Mouse (Mus musculus) intestine, embryonic 14.5 days (tissue): ENCODE data around the gene Plekhn1. TPM values are rescaled to one million over a fixed set of nuclear protein-coding genes. Genes with fewer than 3 reads are reported as not detected.
A peak's percentile ranks its signal among the peaks of the same experiment; 100 is the strongest.

ENCODE experiments used
- ATAC-seq: fragments of 200-750 bp; cut with Nextera tagmentation; replicated peaks from 2 replicates; pipeline ENCODE4 v1.8.0; 2017; ENCODE audit warnings: low read depth, moderate number of reproducible peaks, moderate TSS enrichment, moderate library complexity; ENCODE audit not compliant: low FRiP score, low TSS enrichment
- DNase-seq: peaks from one replicate; pipeline ENCODE4 v3.0.0-alpha.2; 2018; ENCODE audit warnings: low spot score
- H3K27ac ChIP-seq: fragments of 300-500 bp; sonication (generic); 2 replicates; pipeline ENCODE4 v1.5.1; 2014; ENCODE audit warnings: low read depth, mild to moderate bottlenecking, control low read depth
- H3K27me3 ChIP-seq: fragments of 300-500 bp; sonication (generic); replicated peaks from 2 replicates; pipeline ENCODE4 v1.6.1; 2014; ENCODE audit warnings: low read length, control low read depth; ENCODE audit not compliant: control insufficient read depth, insufficient read depth
- H3K36me3 ChIP-seq: fragments of 300-500 bp; sonication (generic); 2 replicates; pipeline ENCODE4 v1.6.1; 2014; ENCODE audit warnings: low read length, control low read depth; ENCODE audit not compliant: control insufficient read depth, insufficient read depth
- H3K4me1 ChIP-seq: fragments of 300-500 bp; sonication (generic); replicated peaks from 2 replicates; pipeline ENCODE4 v1.6.1; 2014; ENCODE audit warnings: low read length, control low read depth, mixed read lengths; ENCODE audit not compliant: control insufficient read depth, insufficient read depth
- H3K4me2 ChIP-seq: fragments of 300-500 bp; sonication (generic); 2 replicates; pipeline ENCODE4 v1.6.1; 2014; ENCODE audit warnings: low read length
- H3K4me3 ChIP-seq: fragments of 300-500 bp; sonication (generic); 2 replicates; pipeline ENCODE4 v1.5.1; 2014; ENCODE audit warnings: low read depth, low read length, control low read depth, mixed read lengths
- H3K9ac ChIP-seq: fragments of 300-500 bp; sonication (generic); 2 replicates; pipeline ENCODE4 v1.6.1; 2014; ENCODE audit warnings: mild to moderate bottlenecking, low read length
- H3K9me3 ChIP-seq: fragments of 300-500 bp; sonication (generic); 2 replicates; pipeline ENCODE4 v1.6.1; 2016; ENCODE audit warnings: low read length, control low read depth; ENCODE audit not compliant: control insufficient read depth
- WGBS: fragments of 180-500 bp; shearing (Covaris S2); extraction: QIAGEN DNeasy Blood & Tissue Kit; methylation state at CpG from one replicate; pipeline ENCODE4 v1.1.7; 2014; 5-methylcytosine and 5-hydroxymethylcytosine counted together
- polyA plus RNA-seq: library from polyadenylated mRNA; unstranded; fragments of >200 nt; fragmentation: Nextera tagmentation; extraction: Ambion mirVana; gene quantifications from 2 replicates; pipeline ENCODE4 v1.2.1, GENCODE M21; 2014

Plekhn1 gene
- polyA plus RNA-seq, 1 experiment from 2014 or later: 20.1 TPM

GRCm38 (mm10) chr4:156193906-156194305 lies 40.8 kb downstream of the Plekhn1 start:
- no peak overlapping the region for H3K4me3 ChIP-seq
- H3K4me1 ChIP-seq: peaks cover 43% of the 10 kb centered on the region
- ATAC-seq (no peak), DNase-seq (no peak)
- no peaks in the 10 kb centered on the region for H3K9me3 ChIP-seq
- H3K27me3 ChIP-seq: no peaks in the 10 kb centered on the region
- peak overlapping the region; percentile 90; the same call in 1 of the 2 replicates for H3K4me2 ChIP-seq
- no peak overlapping the region for H3K9ac ChIP-seq
- peaks cover 45% of the 10 kb centered on the region for H3K36me3 ChIP-seq
- no peak overlapping the region for H3K27ac ChIP-seq
- WGBS: 68% methylated on average over 5 of the region's 5 CpGs

GRCm38 (mm10) chr4:156193200-156193590 lies 41.5 kb downstream of the Plekhn1 start:
- Histone ChIP-seq H3K4me1 (peaks cover 48% of the 10 kb centered on the region), H3K9me3 (no peaks in the 10 kb centered on the region), H3K27me3 (no peaks in the 10 kb centered on the region), H3K4me3 (no peak overlapping the region), H3K4me2 (no peak overlapping the region), H3K9ac (no peak overlapping the region), H3K36me3 (peaks cover 45% of the 10 kb centered on the region), H3K27ac (no peak overlapping the region)
- WGBS: 39% methylated on average over 2 of the region's 2 CpGs
- ATAC-seq (no peak), DNase-seq (no peak)

- no peaks in the 10 kb centered on the region for H3K9me3 ChIP-seq
- H3K27ac ChIP-seq: no peak overlapping the region; the same call in 1 of the 2 replicates
- WGBS: 43% methylated on average over 8 of the region's 8 CpGs
- no peak overlapping the region for H3K9ac ChIP-seq
- no peak overlapping the region for H3K4me3 ChIP-seq
- H3K36me3 ChIP-seq: peaks cover 45% of the 10 kb centered on the region
- H3K4me2 ChIP-seq: no peak overlapping the region
- peaks cover 48% of the 10 kb centered on the region for H3K4me1 ChIP-seq
- ATAC-seq: 0 out of 2 replicates have a peak, but pooled peaks have one; percentile 4
- DNase-seq: no peak
- no peaks in the 10 kb centered on the region for H3K27me3 ChIP-seq
Measured at GRCm38 (mm10) chr4:156192421-156193199, 42.0 kb downstream of the Plekhn1 start.

GRCm38 (mm10) chr4:156188811-156189323 lies 45.8 kb downstream of the Plekhn1 start:
- no peak overlapping the region for H3K4me3 ChIP-seq
- peaks cover 34% of the 10 kb centered on the region for H3K4me1 ChIP-seq
- H3K27ac ChIP-seq: peak overlapping the region; percentile 51; the same call in 1 of the 2 replicates
- DNase-seq: no peak
- H3K9ac ChIP-seq: no peak overlapping the region
- no peaks in the 10 kb centered on the region for H3K27me3 ChIP-seq
- WGBS: 29% methylated on average over 6 of the region's 6 CpGs
- no peaks in the 10 kb centered on the region for H3K9me3 ChIP-seq
- ATAC-seq: peak; percentile 65
- H3K36me3 ChIP-seq: peaks cover 55% of the 10 kb centered on the region
- H3K4me2 ChIP-seq: peak overlapping the region; percentile 22

DNA sequence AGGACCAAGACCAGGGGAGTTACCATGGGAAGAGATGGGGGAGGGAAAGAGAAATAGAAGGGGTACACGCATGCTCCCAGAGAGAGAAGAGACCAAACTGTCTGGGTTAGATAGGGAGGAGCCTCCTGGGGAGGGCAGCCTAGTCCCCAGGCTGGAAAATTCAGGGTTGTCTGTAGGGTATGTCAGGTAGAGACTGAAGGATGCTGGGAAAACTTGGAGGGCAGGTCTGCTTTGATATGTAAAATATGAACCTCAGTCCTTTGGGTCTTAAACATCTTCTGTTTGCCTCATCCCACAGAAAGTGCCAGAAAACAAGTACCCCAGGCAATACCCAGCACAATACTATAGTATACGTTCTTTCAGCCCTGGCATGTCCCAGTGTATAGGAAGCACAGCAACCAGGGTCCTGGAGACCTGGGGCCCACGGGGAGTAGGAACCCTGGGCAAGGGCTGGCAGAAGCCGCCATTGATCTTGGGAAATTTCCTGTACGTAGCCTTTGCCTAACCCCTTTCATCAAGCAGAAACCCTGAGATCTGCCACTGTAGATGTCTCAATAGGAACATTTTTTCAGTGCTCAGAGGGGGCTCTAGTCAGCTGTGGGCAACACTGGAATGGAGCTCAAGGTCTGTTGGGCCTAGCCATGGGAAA lies 46.4 kb downstream of the Plekhn1 start:
- Histone ChIP-seq H3K27ac (no peak overlapping the region), H3K4me1 (peaks cover 30% of the 10 kb centered on the region), H3K9ac (no peak overlapping the region), H3K27me3 (no peaks in the 10 kb centered on the region), H3K4me2 (no peak overlapping the region), H3K9me3 (no peaks in the 10 kb centered on the region), H3K4me3 (no peak overlapping the region), H3K36me3 (peaks cover 50% of the 10 kb centered on the region)
- DNase-seq (no peak), ATAC-seq (no peak)
- 67% methylated on average over 5 of the region's 5 CpGs for WGBS

- H3K27me3 ChIP-seq: no peaks in the 10 kb centered on the region
- H3K4me3 ChIP-seq: no peak overlapping the region
- 19% methylated on average over 31 of the region's 31 CpGs for WGBS
- no peak for DNase-seq
- H3K4me1 ChIP-seq: peaks cover 20% of the 10 kb centered on the region
- H3K4me2 ChIP-seq: peak overlapping the region; percentile 32
- no peak for ATAC-seq
- no peak overlapping the region for H3K27ac ChIP-seq
- peaks cover 42% of the 10 kb centered on the region for H3K36me3 ChIP-seq
- H3K9ac ChIP-seq: peak overlapping the region; percentile 32
- no peaks in the 10 kb centered on the region for H3K9me3 ChIP-seq
Measured at GRCm38 (mm10) chr4:156185950-156186850, 48.5 kb downstream of the Plekhn1 start.

GRCm38 (mm10) chr4:156185456-156185949 lies 49.2 kb downstream of the Plekhn1 start:
- Histone ChIP-seq H3K36me3 (peaks cover 42% of the 10 kb centered on the region), H3K4me3 (no peak overlapping the region), H3K4me1 (peaks cover 20% of the 10 kb centered on the region), H3K9ac (no peak overlapping the region), H3K27ac (no peak overlapping the region), H3K4me2 (no peak overlapping the region; the same call in 1 of the 2 replicates), H3K9me3 (no peaks in the 10 kb centered on the region), H3K27me3 (no peaks in the 10 kb centered on the region)
- DNase-seq: no peak
- WGBS: 84% methylated on average over 13 of the region's 13 CpGs
- no peak for ATAC-seq
